Mouse (Mus musculus) intestine, embryonic 14.5 days (tissue): ENCODE data around the gene Tns1. TPM values are rescaled to one million over a fixed set of nuclear protein-coding genes. Genes with fewer than 3 reads are reported as not detected.

ENCODE experiments used
- ATAC-seq: fragments of 200-750 bp; cut with Nextera tagmentation; replicated peaks from 2 replicates; pipeline ENCODE4 v1.8.0; 2017; ENCODE audit warnings: low read depth, moderate number of reproducible peaks, moderate TSS enrichment, moderate library complexity; ENCODE audit not compliant: low FRiP score, low TSS enrichment
- DNase-seq: peaks from one replicate; pipeline ENCODE4 v3.0.0-alpha.2; 2018; ENCODE audit warnings: low spot score
- H3K27ac ChIP-seq: fragments of 300-500 bp; sonication (generic); 2 replicates; pipeline ENCODE4 v1.5.1; 2014; ENCODE audit warnings: low read depth, mild to moderate bottlenecking, control low read depth
- H3K27me3 ChIP-seq: fragments of 300-500 bp; sonication (generic); replicated peaks from 2 replicates; pipeline ENCODE4 v1.6.1; 2014; ENCODE audit warnings: low read length, control low read depth; ENCODE audit not compliant: control insufficient read depth, insufficient read depth
- H3K36me3 ChIP-seq: fragments of 300-500 bp; sonication (generic); 2 replicates; pipeline ENCODE4 v1.6.1; 2014; ENCODE audit warnings: low read length, control low read depth; ENCODE audit not compliant: control insufficient read depth, insufficient read depth
- H3K4me1 ChIP-seq: fragments of 300-500 bp; sonication (generic); replicated peaks from 2 replicates; pipeline ENCODE4 v1.6.1; 2014; ENCODE audit warnings: low read length, control low read depth, mixed read lengths; ENCODE audit not compliant: control insufficient read depth, insufficient read depth
- H3K4me2 ChIP-seq: fragments of 300-500 bp; sonication (generic); 2 replicates; pipeline ENCODE4 v1.6.1; 2014; ENCODE audit warnings: low read length
- H3K4me3 ChIP-seq: fragments of 300-500 bp; sonication (generic); 2 replicates; pipeline ENCODE4 v1.5.1; 2014; ENCODE audit warnings: low read depth, low read length, control low read depth, mixed read lengths
- H3K9ac ChIP-seq: fragments of 300-500 bp; sonication (generic); 2 replicates; pipeline ENCODE4 v1.6.1; 2014; ENCODE audit warnings: mild to moderate bottlenecking, low read length
- H3K9me3 ChIP-seq: fragments of 300-500 bp; sonication (generic); 2 replicates; pipeline ENCODE4 v1.6.1; 2016; ENCODE audit warnings: low read length, control low read depth; ENCODE audit not compliant: control insufficient read depth
- WGBS: fragments of 180-500 bp; shearing (Covaris S2); extraction: QIAGEN DNeasy Blood & Tissue Kit; methylation state at CpG from one replicate; pipeline ENCODE4 v1.1.7; 2014; 5-methylcytosine and 5-hydroxymethylcytosine counted together
- polyA plus RNA-seq: library from polyadenylated mRNA; unstranded; fragments of >200 nt; fragmentation: Nextera tagmentation; extraction: Ambion mirVana; gene quantifications from 2 replicates; pipeline ENCODE4 v1.2.1, GENCODE M21; 2014

Tns1 gene
- polyA plus RNA-seq, 1 experiment from 2014 or later = 28.7 TPM

DNA sequence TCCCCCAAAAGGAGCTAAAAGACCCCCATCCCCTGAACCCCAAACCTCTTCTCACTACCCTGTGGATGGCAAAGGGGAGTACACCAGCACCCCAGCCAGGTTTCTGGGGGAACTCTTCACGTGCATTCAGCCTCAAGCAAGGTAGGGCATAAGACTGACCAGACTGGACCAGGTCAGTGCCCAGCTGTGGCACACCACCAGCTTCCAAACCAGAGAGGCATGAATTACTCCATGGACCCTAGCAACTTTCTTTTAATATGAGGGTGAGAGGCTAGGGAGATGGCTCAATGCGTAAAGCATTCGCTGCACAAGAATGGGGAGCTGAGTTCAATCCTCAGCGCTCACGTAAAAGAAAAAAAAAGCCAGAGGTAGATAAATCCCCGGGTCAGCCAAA lies 170.2 kb downstream of the Tns1 start:
- no peak for ATAC-seq
- Histone ChIP-seq H3K9ac (no peak overlapping the region), H3K9me3 (no peaks in the 10 kb centered on the region), H3K4me1 (peaks cover 29% of the 10 kb centered on the region), H3K36me3 (peaks cover 21% of the 10 kb centered on the region), H3K27me3 (no peaks in the 10 kb centered on the region), H3K27ac (no peak overlapping the region), H3K4me2 (no peak overlapping the region), H3K4me3 (no peak overlapping the region)
- DNase-seq = no peak
- 92% methylated on average over 6 of the region's 6 CpGs for WGBS

DNA sequence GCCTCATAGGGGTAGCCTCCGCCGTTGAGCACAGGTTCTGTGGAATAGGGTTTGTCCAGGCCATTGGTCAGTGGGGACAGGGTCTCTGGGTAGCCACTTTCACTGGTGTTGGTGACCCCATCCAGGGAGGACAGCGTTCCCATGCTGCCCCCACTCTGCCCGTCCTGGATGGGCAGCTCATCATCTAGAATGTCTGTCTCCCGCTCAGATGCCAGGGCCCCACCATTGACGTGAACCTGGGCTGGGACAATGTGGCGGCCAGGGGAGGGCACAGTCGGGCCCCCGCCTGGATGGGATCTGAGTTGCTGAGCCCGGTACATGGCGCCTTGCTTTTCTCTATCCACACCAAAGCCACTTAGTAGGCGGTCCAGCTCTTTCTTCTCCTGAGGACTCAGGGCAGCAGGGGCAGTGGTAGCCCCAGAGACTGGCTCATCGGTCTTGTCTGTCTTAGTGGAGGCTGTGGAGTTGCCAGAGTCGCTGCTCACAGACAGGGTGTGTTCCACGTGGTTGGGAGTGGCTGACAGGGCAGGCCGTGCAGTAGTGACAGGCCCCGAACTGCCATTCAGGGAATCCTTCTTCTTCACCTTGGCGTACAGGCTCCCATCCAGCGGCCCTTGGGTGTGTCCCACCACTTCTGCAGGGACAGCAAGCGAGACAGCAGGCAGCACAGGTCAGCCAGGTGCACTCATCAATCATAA lies 170.8 kb downstream of the Tns1 start:
- Histone ChIP-seq H3K4me1 (peaks cover 26% of the 10 kb centered on the region), H3K27me3 (no peaks in the 10 kb centered on the region), H3K4me3 (no peak overlapping the region), H3K36me3 (peaks cover 21% of the 10 kb centered on the region), H3K4me2 (no peak overlapping the region), H3K9me3 (no peaks in the 10 kb centered on the region), H3K27ac (no peak overlapping the region), H3K9ac (no peak overlapping the region)
- ATAC-seq (no peak), DNase-seq (no peak)
- 86% methylated on average over 20 of the region's 20 CpGs for WGBS

GRCm38 (mm10) chr1:73952598-73952997 lies 171.7 kb downstream of the Tns1 start:
- DNase-seq = no peak
- ATAC-seq = no peak
- peaks cover 21% of the 10 kb centered on the region for H3K36me3 ChIP-seq
- no peak overlapping the region for H3K27ac ChIP-seq
- 88% methylated on average over 10 of the region's 10 CpGs for WGBS
- no peak overlapping the region for H3K4me3 ChIP-seq
- no peak overlapping the region for H3K4me2 ChIP-seq
- peaks cover 21% of the 10 kb centered on the region for H3K4me1 ChIP-seq
- no peaks in the 10 kb centered on the region for H3K9me3 ChIP-seq
- no peak overlapping the region for H3K9ac ChIP-seq
- no peaks in the 10 kb centered on the region for H3K27me3 ChIP-seq

GRCm38 (mm10) chr1:73951178-73951577 lies 173.1 kb downstream of the Tns1 start:
- WGBS = 96% methylated on average over 3 of the region's 3 CpGs
- no peak for DNase-seq
- Histone ChIP-seq H3K9ac (no peak overlapping the region), H3K27ac (no peak overlapping the region), H3K4me3 (no peak overlapping the region), H3K36me3 (peaks cover 21% of the 10 kb centered on the region), H3K4me2 (no peak overlapping the region), H3K4me1 (peaks cover 13% of the 10 kb centered on the region), H3K27me3 (no peaks in the 10 kb centered on the region), H3K9me3 (no peaks in the 10 kb centered on the region)
- no peak for ATAC-seq

DNA sequence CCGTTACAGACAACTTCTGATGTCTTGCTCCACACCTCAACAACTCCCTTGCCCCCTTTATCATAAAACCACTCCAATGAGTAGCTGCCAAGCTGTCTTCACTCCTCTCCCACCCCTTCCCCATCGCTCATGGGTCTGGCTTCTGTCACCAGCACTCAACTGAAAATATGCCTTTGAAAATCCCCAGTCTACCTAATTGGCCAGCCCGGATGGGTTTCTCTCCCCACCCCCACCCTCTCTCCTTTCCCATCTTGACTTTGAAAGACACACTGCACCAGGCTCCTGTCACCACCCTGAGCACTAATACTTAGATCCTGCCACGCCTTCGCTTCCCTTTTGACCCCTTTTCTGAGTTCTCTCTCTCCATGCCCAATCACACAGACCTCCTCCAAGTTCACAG lies 175.5 kb downstream of the Tns1 start:
- Histone ChIP-seq H3K9me3 (no peaks in the 10 kb centered on the region), H3K27me3 (no peaks in the 10 kb centered on the region), H3K4me3 (no peak overlapping the region), H3K9ac (no peak overlapping the region), H3K36me3 (peaks cover 21% of the 10 kb centered on the region), H3K4me1 (no peaks in the 10 kb centered on the region; the same call in 1 of the 2 replicates), H3K4me2 (no peak overlapping the region), H3K27ac (no peak overlapping the region)
- no peak for DNase-seq
- no peak for ATAC-seq
- 47% methylated on average over 5 of the region's 5 CpGs for WGBS

DNA sequence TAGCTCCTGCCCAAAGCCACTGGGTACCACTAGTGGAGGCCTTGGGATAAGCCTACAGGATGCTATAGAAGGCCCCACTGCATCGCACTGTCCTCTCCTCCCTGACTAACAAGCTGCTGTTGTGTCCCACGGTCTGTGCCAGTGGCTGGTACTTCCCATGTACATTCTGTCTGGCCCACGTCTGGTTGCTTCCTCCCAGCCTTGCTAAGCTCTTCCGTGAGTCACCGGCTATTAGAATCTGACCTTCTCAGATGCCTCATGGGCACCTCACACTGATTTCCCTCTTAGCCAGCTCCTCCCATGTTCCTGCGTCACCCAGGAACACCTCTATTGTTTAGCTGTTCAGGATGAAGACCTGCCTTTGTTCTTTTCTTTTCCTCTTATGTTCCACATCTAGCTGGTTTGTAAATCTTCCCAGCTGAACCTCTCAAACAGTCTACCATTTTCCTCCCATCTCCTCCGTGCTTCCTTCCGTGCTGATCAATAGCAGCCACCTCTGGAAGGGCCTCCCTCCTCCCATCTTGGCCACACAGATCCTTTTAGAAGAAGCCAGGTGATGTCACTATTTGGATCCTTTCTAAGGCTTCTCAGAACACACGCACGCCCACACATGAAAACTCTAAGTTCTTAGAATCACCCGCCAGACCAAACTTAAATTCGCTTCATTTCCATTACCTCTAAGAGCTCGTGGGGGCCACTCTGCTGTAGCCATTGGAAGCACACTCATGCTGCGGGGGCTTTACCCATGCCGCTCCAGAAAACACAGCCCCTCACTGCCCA lies 176.5 kb downstream of the Tns1 start:
- Histone ChIP-seq H3K27ac (no peak overlapping the region), H3K36me3 (peaks cover 15% of the 10 kb centered on the region), H3K4me1 (peaks cover 5% of the 10 kb centered on the region), H3K4me3 (no peak overlapping the region), H3K9ac (no peak overlapping the region), H3K27me3 (no peaks in the 10 kb centered on the region), H3K9me3 (no peaks in the 10 kb centered on the region), H3K4me2 (no peak overlapping the region)
- ATAC-seq (no peak), DNase-seq (no peak)
- WGBS = 86% methylated on average over 15 of the region's 15 CpGs

GRCm38 (mm10) chr1:73946701-73947100 lies 177.5 kb downstream of the Tns1 start:
- Histone ChIP-seq H3K9ac (no peak overlapping the region), H3K4me2 (no peak overlapping the region), H3K4me3 (no peak overlapping the region), H3K27me3 (no peaks in the 10 kb centered on the region), H3K27ac (no peak overlapping the region), H3K9me3 (no peaks in the 10 kb centered on the region), H3K4me1 (peaks cover 7% of the 10 kb centered on the region), H3K36me3 (peaks cover 7% of the 10 kb centered on the region; the same call in 1 of the 2 replicates)
- no peak for DNase-seq
- WGBS = 77% methylated on average over 7 of the region's 7 CpGs
- no peak for ATAC-seq

DNA sequence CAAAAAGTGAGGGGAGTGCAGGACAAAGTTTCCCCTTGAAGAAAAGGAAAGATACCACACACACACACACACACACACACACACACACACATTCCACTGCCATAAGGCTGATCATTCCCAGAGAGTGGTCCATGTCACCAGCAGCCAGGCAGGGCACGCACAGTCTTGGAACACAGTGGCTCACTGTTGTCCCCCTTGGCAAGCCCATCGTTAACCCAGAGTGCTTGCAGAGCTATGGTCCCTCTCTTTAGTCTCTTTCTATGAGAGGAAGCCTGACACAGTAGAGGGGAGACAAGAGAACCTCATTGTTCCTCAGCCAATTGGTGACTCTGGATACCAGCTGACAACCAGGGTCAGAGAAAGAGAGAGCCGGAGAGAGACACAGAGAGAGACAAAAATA lies 179.9 kb downstream of the Tns1 start:
- Histone ChIP-seq H3K9me3 (no peaks in the 10 kb centered on the region), H3K4me3 (no peak overlapping the region), H3K9ac (no peak overlapping the region), H3K36me3 (0 out of 2 replicates have a peak, but pooled peaks cover 13% of the 10 kb centered on the region), H3K4me1 (peaks cover 7% of the 10 kb centered on the region), H3K27me3 (no peaks in the 10 kb centered on the region), H3K27ac (peak overlapping the region; percentile 86), H3K4me2 (no peak overlapping the region)
- WGBS = 79% methylated on average over 3 of the region's 3 CpGs
- ATAC-seq = no peak
- DNase-seq = no peak
